ENCODE assay signal across 25 mouse cellular contexts in genomic region chr8:66034429-66034828, GRCm38 (mm10).
"Had no signal": no experiment of that assay in that cellular context is flagged by ENCODE, and none has a peak within 500 bp of the region (broad histone marks: within the 10 kb centered on the region; RNA-seq: fewer than 3 reads in every experiment).

No protein-coding gene starts in this region.

- H3K27ac ChIP-seq: heart, adult 2 months; heart, embryonic 13.5 days; heart, embryonic 15.5 days; hindbrain, embryonic 14.5 days; intestine, embryonic 15.5 days; limb, embryonic 10.5 days; limb, embryonic 12.5 days; liver, embryonic 13.5 days had no signal

- H3K27me3 ChIP-seq: heart, embryonic 13.5 days; heart, embryonic 15.5 days; intestine, embryonic 15.5 days; limb, embryonic 12.5 days; liver, embryonic 13.5 days had no signal

- H3K9ac ChIP-seq: heart, embryonic 13.5 days; heart, embryonic 15.5 days; hindbrain, embryonic 14.5 days; intestine, embryonic 15.5 days; limb, embryonic 12.5 days; liver, embryonic 13.5 days had no signal

- H3K9me3 ChIP-seq: heart, embryonic 13.5 days; heart, embryonic 15.5 days; intestine, embryonic 15.5 days; limb, embryonic 10.5 days; limb, embryonic 12.5 days; liver, embryonic 13.5 days had no signal

- ATAC-seq: hindbrain, embryonic 16.5 days; inflammation-experienced regulatory T-cells, adult 6 months; intestine, embryonic 15.5 days; intestine, postnatal 0 days had no signal

- H3K36me3 ChIP-seq: heart, embryonic 13.5 days; heart, embryonic 15.5 days; intestine, embryonic 15.5 days; limb, embryonic 10.5 days; limb, embryonic 12.5 days; liver, embryonic 13.5 days had no signal

- DNase-seq: gastrocnemius, postnatal 14 days; gastrocnemius, postnatal 36 days; heart, adult 11 months; heart, adult 2 months; heart, postnatal 14 days; heart, postnatal 36 days; kidney, adult 18-20 months; kidney, adult 8-10 months; kidney, postnatal 10 days; kidney, postnatal 25 days; kidney, postnatal 4 days; liver; liver, embryonic 13.5 days had no signal

- H3K4me1 ChIP-seq: heart, embryonic 13.5 days; heart, embryonic 15.5 days; intestine, embryonic 15.5 days; limb, embryonic 10.5 days; limb, embryonic 12.5 days; liver, embryonic 13.5 days had no signal

- H3K4me2 ChIP-seq: heart, embryonic 11.5 days; heart, embryonic 13.5 days; heart, embryonic 15.5 days; hindbrain, embryonic 14.5 days; intestine, embryonic 15.5 days; limb, embryonic 12.5 days; liver, embryonic 11.5 days; liver, embryonic 13.5 days had no signal

- H3K4me3 ChIP-seq: heart, adult 2 months; heart, embryonic 13.5 days; heart, embryonic 15.5 days; intestine, embryonic 15.5 days; layer of hippocampus, adult 2 months; limb, embryonic 10.5 days; limb, embryonic 12.5 days; liver, embryonic 13.5 days had no signal
